Mouse (Mus musculus): Measurements from ENCODE around the gene Skp1a.

DNA sequence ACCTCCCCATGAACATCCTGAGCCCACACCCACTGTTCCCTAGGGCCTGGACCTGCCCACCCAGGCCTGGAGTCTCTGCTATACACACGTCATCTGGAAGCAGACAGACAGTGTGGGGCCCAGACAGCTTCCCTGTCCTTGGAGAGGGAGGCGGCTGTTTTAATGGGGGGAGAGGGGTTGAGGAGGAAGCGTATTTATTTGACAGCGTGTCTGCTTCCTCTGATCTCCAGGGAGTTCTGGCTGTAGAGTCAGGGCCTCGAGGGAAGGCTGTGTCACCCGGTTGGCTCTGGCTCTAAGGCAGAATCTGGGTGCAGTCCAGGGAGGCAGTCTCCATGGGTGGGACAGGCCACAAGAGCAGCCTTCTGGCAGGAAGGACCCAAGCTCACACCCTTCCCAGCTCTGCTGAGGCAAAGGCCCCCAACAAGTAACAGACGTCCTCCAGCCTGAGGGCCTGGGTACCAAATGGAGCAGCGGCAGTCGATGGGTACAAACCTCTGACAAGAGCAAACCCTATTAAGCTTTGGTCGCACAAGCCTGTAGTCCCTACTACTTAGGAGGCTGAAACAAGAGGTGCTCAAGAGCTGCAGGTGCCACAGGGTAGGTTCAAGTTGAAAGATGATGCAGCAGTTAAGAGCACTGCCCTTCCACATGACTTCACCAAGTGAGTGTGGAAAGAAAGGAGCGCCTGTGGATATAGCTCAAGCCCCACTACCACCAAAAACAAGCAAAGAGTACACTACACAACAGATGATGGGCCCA is 41.6 kb downstream of the Skp1a start:
- TF ChIP-seq CTCF (IDR thresholded peaks at IDR 0.05; ENCODE audit: extremely low read depth, insufficient read depth, low read length) (no peak), POLR2A (IDR thresholded peaks at IDR 0.05; ENCODE audit: extremely low read depth, insufficient read depth, low read length) (no peak)
